Mouse (Mus musculus): Measurements from ENCODE around the gene Gm11020. TPM values are rescaled to one million over a fixed set of nuclear protein-coding genes. Genes with fewer than 3 reads are reported as not detected.

Gene Gm11020
- polyA plus RNA-seq, 1 experiment from 2014 or later = not detected

Other genes starting within 250 kb of the Gm11020 start
- gene Cdh5, start 219.9 kb upstream of the Gm11020 start, polyA plus RNA-seq (2014; fragmentation: Nextera tagmentation; extraction: Ambion mirVana) = 18.0 and 19.0 TPM in 2 replicates
- 0.63 and 0.66 TPM in 2 replicates for gene Bean1, start 151.1 kb upstream of the Gm11020 start, polyA plus RNA-seq (2014; fragmentation: Nextera tagmentation; extraction: Ambion mirVana)
- gene Tk2, start 73.0 kb upstream of the Gm11020 start, polyA plus RNA-seq (2014; fragmentation: Nextera tagmentation; extraction: Ambion mirVana) = 35.9 and 37.0 TPM in 2 replicates
- gene Cklf, start 70.7 kb upstream of the Gm11020 start, polyA plus RNA-seq (2014; fragmentation: Nextera tagmentation; extraction: Ambion mirVana) = 35.0 and 37.2 TPM in 2 replicates
- gene Cmtm2a, start 28.4 kb upstream of the Gm11020 start, polyA plus RNA-seq (2014; fragmentation: Nextera tagmentation; extraction: Ambion mirVana) = not detected in 2 replicates
- not detected in 2 replicates for gene Gm45711, start 11.5 kb upstream of the Gm11020 start, polyA plus RNA-seq (2014; fragmentation: Nextera tagmentation; extraction: Ambion mirVana)
- gene Cmtm1, start 11.4 kb upstream of the Gm11020 start, polyA plus RNA-seq (2014; fragmentation: Nextera tagmentation; extraction: Ambion mirVana) = not detected in 2 replicates
- not detected in 2 replicates for gene Cmtm2b, start 663 bp downstream of the Gm11020 start, polyA plus RNA-seq (2014; fragmentation: Nextera tagmentation; extraction: Ambion mirVana)
- gene Cmtm3, start 17.8 kb downstream of the Gm11020 start, polyA plus RNA-seq (2014; fragmentation: Nextera tagmentation; extraction: Ambion mirVana) = 70.3 and 74.3 TPM in 2 replicates
- gene Cmtm4, start 74.2 kb downstream of the Gm11020 start, polyA plus RNA-seq (2014; fragmentation: Nextera tagmentation; extraction: Ambion mirVana) = 2.2 and 2.6 TPM in 2 replicates
- 87.6 and 98.2 TPM in 2 replicates for gene Dync1li2, start 121.5 kb downstream of the Gm11020 start, polyA plus RNA-seq (2014; fragmentation: Nextera tagmentation; extraction: Ambion mirVana)
- 0.18 and 0.21 TPM in 2 replicates for gene Terb1, start 188.3 kb downstream of the Gm11020 start, polyA plus RNA-seq (2014; fragmentation: Nextera tagmentation; extraction: Ambion mirVana)
- 138 and 148 TPM in 2 replicates for gene Nae1, start 213.1 kb downstream of the Gm11020 start, polyA plus RNA-seq (2014; fragmentation: Nextera tagmentation; extraction: Ambion mirVana)
- 0.82 and 1.5 TPM in 2 replicates for gene Car7, start 213.1 kb downstream of the Gm11020 start, polyA plus RNA-seq (2014; fragmentation: Nextera tagmentation; extraction: Ambion mirVana)